Mouse (Mus musculus) MEL (cell line): ENCODE data around the gene Il17c. TPM values are rescaled to one million over a fixed set of nuclear protein-coding genes. Genes with fewer than 3 reads are reported as not detected.

Source experiments
- DNase-seq: peaks from one replicate; pipeline ENCODE4 v3.0.0; 2011; ENCODE audit warnings: low read depth, low spot score
- H3K27ac ChIP-seq: 2 replicates; pipeline ENCODE4 v1.5.1; 2012; ENCODE audit warnings: low read depth, mild to moderate bottlenecking, control low read depth, low read length, moderate library complexity; ENCODE audit not compliant: control insufficient read depth
- H3K27me3 ChIP-seq, 2 experiments: fragments of 150-350 bp in 1 of 2; sonication (generic) in 1 of 2; 2 replicates each; pipeline ENCODE4 v1.6.1; 2012; ENCODE audit warnings: low read length in 2 of 2, mild to moderate bottlenecking in 2 of 2, improper control_type of control experiment in 1 of 2, moderate library complexity in 1 of 2; ENCODE audit not compliant: insufficient read depth in 2 of 2, control insufficient read depth in 1 of 2
- H3K36me3 ChIP-seq, 2 experiments: 2 replicates each; pipeline ENCODE4 v1.6.1; 2012 to 2014; ENCODE audit warnings: low read length in 2 of 2, improper control_type of control experiment in 1 of 2, inconsistent platforms in 1 of 2, mild to moderate bottlenecking in 1 of 2; ENCODE audit not compliant: insufficient read depth in 2 of 2, control insufficient read depth in 1 of 2
- H3K4me1 ChIP-seq, 2 experiments: fragments of 150-350 bp in 1 of 2; sonication (generic) in 1 of 2; 2 replicates each; pipeline ENCODE4 v1.6.1; 2012; ENCODE audit warnings: low read length in 2 of 2, improper control_type of control experiment in 1 of 2, mild to moderate bottlenecking in 1 of 2; ENCODE audit not compliant: insufficient read depth in 2 of 2, control insufficient read depth in 1 of 2
- H3K4me3 ChIP-seq, 2 experiments: fragments of 150-350 bp in 1 of 2; sonication (generic) in 1 of 2; 2 replicates each; pipeline ENCODE4 v1.5.1; 2012; ENCODE audit warnings: low read depth in 2 of 2, low read length in 2 of 2, mild to moderate bottlenecking in 2 of 2, moderate library complexity in 2 of 2, control low read depth in 1 of 2, improper control_type of control experiment in 1 of 2; ENCODE audit not compliant: control insufficient read depth in 1 of 2, insufficient read depth in 1 of 2
- H3K79me2 ChIP-seq: 2 replicates; pipeline ENCODE4 v1.6.1; 2012; ENCODE audit warnings: mild to moderate bottlenecking, low read length, moderate library complexity; ENCODE audit not compliant: control insufficient read depth, poor library complexity, insufficient read depth
- H3K9ac ChIP-seq: 2 replicates; pipeline ENCODE4 v1.6.1; 2012; ENCODE audit warnings: low read depth, mild to moderate bottlenecking, control low read depth, low read length, moderate library complexity; ENCODE audit not compliant: control insufficient read depth, poor library complexity, severe bottlenecking
- H3K9me3 ChIP-seq: fragments of 150-350 bp; sonication (generic); replicated peaks from 2 replicates; pipeline ENCODE4 v1.6.1; 2012; ENCODE audit warnings: mild to moderate bottlenecking, low read length, improper control_type of control experiment, moderate library complexity; ENCODE audit not compliant: insufficient read depth
- CHD1 ChIP-seq: IDR thresholded peaks from 2 replicates; pipeline ENCODE4 v1.6.1; 2012; ENCODE audit warnings: low read depth, mild to moderate bottlenecking, inconsistent platforms, low read length, improper control_type of control experiment
- CHD2 ChIP-seq: IDR thresholded peaks from 2 replicates; pipeline ENCODE4 v1.6.1; 2011; ENCODE audit warnings: low read length, improper control_type of control experiment
- CTCF ChIP-seq, 3 experiments: IDR thresholded peaks in 2 of 3; conservative IDR thresholded peaks in 1 of 3; 2 replicates each; pipeline ENCODE4 v1.5.1; 2011 to 2012; ENCODE audit warnings: low read length in 3 of 3, low read depth in 2 of 3, mild to moderate bottlenecking in 2 of 3, improper control_type of control experiment in 1 of 3, inconsistent platforms in 1 of 3, mixed read lengths in 1 of 3, moderate library complexity in 1 of 3; ENCODE audit not compliant: control insufficient read depth in 1 of 3, insufficient read depth in 1 of 3, poor library complexity in 1 of 3, severe bottlenecking in 1 of 3
- E2F4 ChIP-seq: IDR thresholded peaks from 2 replicates; pipeline ENCODE4 v1.6.1; 2011; ENCODE audit warnings: low read depth, low read length, improper control_type of control experiment, borderline replicate concordance
- EP300 ChIP-seq, 2 experiments: IDR thresholded peaks; 2 replicates each; pipeline ENCODE4 v1.6.1; 2011; ENCODE audit warnings: improper control_type of control experiment in 2 of 2, low read length in 2 of 2, low read depth in 1 of 2, mild to moderate bottlenecking in 1 of 2
- ETS1 ChIP-seq: IDR thresholded peaks from 2 replicates; pipeline ENCODE4 v1.6.1; 2012; ENCODE audit warnings: low read depth, mild to moderate bottlenecking, inconsistent platforms, low read length, improper control_type of control experiment, moderate library complexity
- GATA1 ChIP-seq: IDR thresholded peaks from 2 replicates; pipeline ENCODE4 v1.6.1; 2011; ENCODE audit warnings: low read depth, low read length, improper control_type of control experiment
- HCFC1 ChIP-seq: IDR thresholded peaks from 2 replicates; pipeline ENCODE4 v1.6.1; 2012; ENCODE audit warnings: low read depth, mild to moderate bottlenecking, inconsistent platforms, low read length, improper control_type of control experiment, moderate library complexity
- JUND ChIP-seq: IDR thresholded peaks from 2 replicates; pipeline ENCODE4 v1.6.1; 2011; ENCODE audit warnings: low read depth, mild to moderate bottlenecking, improper control_type of control experiment, low read length
- KAT2A ChIP-seq: conservative IDR thresholded peaks from 2 replicates; pipeline ENCODE4 v1.6.1; 2012; ENCODE audit warnings: low read depth, low read length, improper control_type of control experiment, inconsistent platforms
- MAFK ChIP-seq: IDR thresholded peaks from 2 replicates; pipeline ENCODE4 v1.6.1; 2011; ENCODE audit warnings: low read depth, mild to moderate bottlenecking, low read length, improper control_type of control experiment, borderline replicate concordance
- MAX ChIP-seq: IDR thresholded peaks from 2 replicates; pipeline ENCODE4 v1.6.1; 2011; ENCODE audit warnings: low read length, improper control_type of control experiment
- MAZ ChIP-seq: IDR thresholded peaks from 2 replicates; pipeline ENCODE4 v1.6.1; 2012; ENCODE audit warnings: low read depth, mild to moderate bottlenecking, inconsistent platforms, low read length, improper control_type of control experiment
- MEF2A ChIP-seq: IDR thresholded peaks from 2 replicates; pipeline ENCODE4 v1.6.1; 2014; ENCODE audit warnings: low read depth, mild to moderate bottlenecking, inconsistent platforms, low read length, improper control_type of control experiment; ENCODE audit not compliant: poor library complexity, insufficient replicate concordance, severe bottlenecking; ENCODE audit errors: extremely low read depth
- MXI1 ChIP-seq: IDR thresholded peaks from 2 replicates; pipeline ENCODE4 v1.6.1; 2011; ENCODE audit warnings: mild to moderate bottlenecking, low read depth, low read length, improper control_type of control experiment
- MYB ChIP-seq: IDR thresholded peaks from 2 replicates; pipeline ENCODE4 v1.6.1; 2011; ENCODE audit warnings: mild to moderate bottlenecking, low read depth, low read length, improper control_type of control experiment
- MYC ChIP-seq: IDR thresholded peaks from 2 replicates; pipeline ENCODE4 v1.6.1; 2011; ENCODE audit warnings: low read depth, mild to moderate bottlenecking, low read length, improper control_type of control experiment, moderate library complexity
- NELFE ChIP-seq: IDR thresholded peaks from 2 replicates; pipeline ENCODE4 v1.6.1; 2011; ENCODE audit warnings: low read depth, low read length, improper control_type of control experiment
- NRF1 ChIP-seq: IDR thresholded peaks from 2 replicates; pipeline ENCODE4 v1.6.1; 2014; ENCODE audit warnings: low read depth, mild to moderate bottlenecking, inconsistent platforms, low read length, improper control_type of control experiment, moderate library complexity; ENCODE audit not compliant: poor library complexity, insufficient read depth, severe bottlenecking
- POLR2AphosphoS2 ChIP-seq: IDR thresholded peaks from 2 replicates; pipeline ENCODE4 v1.6.1; 2011; ENCODE audit warnings: low read length, improper control_type of control experiment
- POLR2AphosphoS5 ChIP-seq: IDR thresholded peaks from 2 replicates; pipeline ENCODE4 v1.6.1; 2012; ENCODE audit warnings: low read depth, borderline replicate concordance, mild to moderate bottlenecking, inconsistent platforms, low read length, moderate library complexity, mixed read lengths
- RAD21 ChIP-seq: IDR thresholded peaks from 2 replicates; pipeline ENCODE4 v1.6.1; 2011; ENCODE audit warnings: mild to moderate bottlenecking, low read depth, low read length, improper control_type of control experiment
- RCOR1 ChIP-seq: IDR thresholded peaks from 2 replicates; pipeline ENCODE4 v1.6.1; 2012; ENCODE audit warnings: low read depth, mild to moderate bottlenecking, inconsistent platforms, low read length, improper control_type of control experiment
- SIN3A ChIP-seq: IDR thresholded peaks from 2 replicates; pipeline ENCODE4 v1.6.1; 2012; ENCODE audit warnings: low read length, improper control_type of control experiment, inconsistent platforms
- SMC3 ChIP-seq: IDR thresholded peaks from 2 replicates; pipeline ENCODE4 v1.6.1; 2011; ENCODE audit warnings: low read depth, low read length, improper control_type of control experiment
- TCF12 ChIP-seq: IDR thresholded peaks from 2 replicates; pipeline ENCODE4 v1.6.1; 2014; ENCODE audit warnings: low read depth, mild to moderate bottlenecking, inconsistent platforms, low read length, improper control_type of control experiment, moderate library complexity
- UBTF ChIP-seq: IDR thresholded peaks from 2 replicates; pipeline ENCODE4 v1.6.1; 2012; ENCODE audit warnings: low read depth, mild to moderate bottlenecking, inconsistent platforms, low read length, improper control_type of control experiment, moderate library complexity, borderline replicate concordance; ENCODE audit not compliant: insufficient read depth
- USF1 ChIP-seq: IDR thresholded peaks from 2 replicates; pipeline ENCODE4 v1.6.1; 2014; ENCODE audit warnings: low read depth, mild to moderate bottlenecking, inconsistent platforms, low read length, improper control_type of control experiment, moderate library complexity
- USF2 ChIP-seq, 2 experiments: IDR thresholded peaks; 2 replicates each; pipeline ENCODE4 v1.6.1; 2011 to 2012; ENCODE audit warnings: improper control_type of control experiment in 2 of 2, low read length in 2 of 2, borderline replicate concordance in 1 of 2, inconsistent platforms in 1 of 2, low read depth in 1 of 2, mild to moderate bottlenecking in 1 of 2; ENCODE audit not compliant: insufficient read depth in 1 of 2
- ZC3H11A ChIP-seq: IDR thresholded peaks from 2 replicates; pipeline ENCODE4 v1.6.1; 2012; ENCODE audit warnings: low read depth, mild to moderate bottlenecking, inconsistent platforms, low read length, improper control_type of control experiment
- polyA plus RNA-seq, 2 experiments: library from polyadenylated mRNA; stranded (reverse) in 1 of 2; unstranded in 1 of 2; fragments of >175 nt in 1 of 2; fragments of >200 nt in 1 of 2; gene quantifications; 2 replicates each; pipeline versions ENCODE4 v1.2.1 to v1.2.4; 2012; ENCODE audit warnings: low replicate concordance in 2 of 2, low read depth in 1 of 2; ENCODE audit not compliant: insufficient read length in 2 of 2, insufficient read depth in 1 of 2, missing spikeins in 1 of 2
- total RNA-seq: library from RNA; depleted of rRNA; stranded (reverse); fragments of 300-350 nt; gene quantifications from 2 replicates; pipeline ENCODE4 v1.2.3, GENCODE M21; 2012

Gene Il17c
- total and polyA plus RNA-seq, 3 experiments = 0.43 TPM; not detected in 2

- peaks cover 25% of the 10 kb centered on the region for H3K79me2 ChIP-seq
- DNase-seq = no peak
- peaks cover 0 to 27% of the 10 kb centered on the region in 2 experiments; a peak in 2 of 4 replicates for H3K36me3 ChIP-seq
- peak overlapping the region; percentile 80 for H3K27ac ChIP-seq
- H3K4me1 ChIP-seq = peaks cover 10 to 34% of the 10 kb centered on the region in 2 experiments
- no peaks in the 10 kb centered on the region for H3K9me3 ChIP-seq
- H3K27me3 ChIP-seq = no peaks in the 10 kb centered on the region
- no peak for TF ChIP-seq SMC3
- no peak for TF ChIP-seq EP300 (IDR thresholded peaks at IDR 0.05; ENCODE audit: low read depth in 1 of 2, low read length in 2 of 2)
- TF ChIP-seq MAFK = no peak
- no peak for TF ChIP-seq RCOR1
- H3K4me3 ChIP-seq = no peak overlapping the region
- H3K9ac ChIP-seq = peak overlapping the region; percentile 56
Observed at GRCm38 (mm10) chr8:122427607-122428006, 5.8 kb downstream of the Il17c start.

GRCm38 (mm10) chr8:122428163-122428562 lies 6.3 kb downstream of the Il17c start:
- peak overlapping the region in 1 of 2 experiments; percentile 12; a peak in 1 of 4 replicates for H3K4me3 ChIP-seq
- peaks cover 0 to 27% of the 10 kb centered on the region in 2 experiments; a peak in 2 of 4 replicates for H3K36me3 ChIP-seq
- H3K9me3 ChIP-seq = no peaks in the 10 kb centered on the region
- DNase-seq = peak; percentile 82
- peaks cover 10 to 34% of the 10 kb centered on the region in 2 experiments for H3K4me1 ChIP-seq
- H3K27me3 ChIP-seq = no peaks in the 10 kb centered on the region
- H3K79me2 ChIP-seq = peaks cover 26% of the 10 kb centered on the region
- H3K27ac ChIP-seq = peak overlapping the region; percentile 80
- peak overlapping the region; percentile 56 for H3K9ac ChIP-seq
- TF ChIP-seq MAFK = no peak
- TF ChIP-seq POLR2AphosphoS5 = no peak
- TF ChIP-seq MYC = 0 out of 2 replicates have a peak, but pooled peaks have one; percentile 68
- TF ChIP-seq SMC3 = no peak
- no peak; the same call in 1 of the 2 replicates for TF ChIP-seq MXI1
- TF ChIP-seq ETS1 = peak; percentile 62; the same call in 1 of the 2 replicates
- peak; percentile 86 for TF ChIP-seq SIN3A
- 0 out of 2 replicates have a peak, but pooled peaks have one; percentile 33 for TF ChIP-seq MYB
- TF ChIP-seq CTCF (IDR thresholded peaks at IDR 0.05 in 2 of 3, conservative IDR thresholded peaks at IDR 0.05 in 1 of 3; ENCODE audit: control insufficient read depth in 1 of 3, insufficient read depth in 1 of 3, low read depth in 2 of 3, low read length in 3 of 3, poor library complexity in 1 of 3, severe bottlenecking in 1 of 3) = no peak
- TF ChIP-seq EP300 (IDR thresholded peaks at IDR 0.05; ENCODE audit: low read depth in 1 of 2, low read length in 2 of 2) = peak; percentile 17 to 82; a peak in 2 of 4 replicates
- peak; percentile 36; the same call in 1 of the 2 replicates for TF ChIP-seq MAZ
- no peak for TF ChIP-seq RCOR1
- TF ChIP-seq KAT2A = no peak
- no peak for TF ChIP-seq JUND
- TF ChIP-seq MAX = 0 out of 2 replicates have a peak, but pooled peaks have one; percentile 35
- TF ChIP-seq UBTF = no peak
- TF ChIP-seq NRF1 = no peak
- TF ChIP-seq ZC3H11A = no peak
- no peak for TF ChIP-seq POLR2AphosphoS2
- no peak for TF ChIP-seq CHD1
- TF ChIP-seq GATA1 = no peak
- TF ChIP-seq TCF12 = peak; percentile 31; the same call in 1 of the 2 replicates
- TF ChIP-seq MEF2A = no peak
- peak; percentile 66 for TF ChIP-seq HCFC1
- TF ChIP-seq NELFE = peak; percentile 17; the same call in 1 of the 2 replicates
- TF ChIP-seq RAD21 = no peak
- no peak for TF ChIP-seq USF2 (IDR thresholded peaks at IDR 0.05; ENCODE audit: borderline replicate concordance in 1 of 2, insufficient read depth in 1 of 2, low read depth in 1 of 2, low read length in 2 of 2)
- no peak for TF ChIP-seq USF1
- TF ChIP-seq CHD2 = peak; percentile 24; the same call in 1 of the 2 replicates
- no peak for TF ChIP-seq E2F4
